Mouse (Mus musculus) C2C12 (cell line): ENCODE results near the gene Thnsl2.

Experiments used
- CEBPB ChIP-seq: IDR thresholded peaks from one replicate; pipeline ENCODE4 v1.6.1; 2011; ENCODE audit warnings: low read depth, mild to moderate bottlenecking, control low read depth, moderate library complexity
- CTCF ChIP-seq: IDR thresholded peaks from one replicate; pipeline ENCODE4 v1.5.1; 2011; ENCODE audit not compliant: control insufficient read depth, insufficient read depth, insufficient read length
- MAX ChIP-seq: IDR thresholded peaks from one replicate; pipeline ENCODE4 v1.6.1; 2011; ENCODE audit warnings: mild to moderate bottlenecking, control low read depth
- MYOD1 ChIP-seq: IDR thresholded peaks from one replicate; pipeline ENCODE4 v1.6.1; 2011; ENCODE audit warnings: low read depth; ENCODE audit not compliant: control insufficient read depth, insufficient read length
- USF1 ChIP-seq: IDR thresholded peaks from one replicate; pipeline ENCODE4 v1.6.1; 2011; ENCODE audit warnings: low read depth, mild to moderate bottlenecking, control low read depth, moderate library complexity

- TF ChIP-seq MAX (no peak), CTCF (no peak), CEBPB (no peak), USF1 (no peak), MYOD1 (no peak)
Measured at GRCm38 (mm10) chr6:71161290-71161689, 17.1 kb upstream of the Thnsl2 start.
